Mouse (Mus musculus) liver, adult 2 months (tissue): ENCODE data around the gene Enox1. TPM values are rescaled to one million over a fixed set of nuclear protein-coding genes. Genes with fewer than 3 reads are reported as not detected.

Experiments
- DNase-seq: peaks from one replicate; pipeline ENCODE4 v3.0.0-alpha.2; 2011; ENCODE audit warnings: low read depth, low spot score; ENCODE audit errors: extremely low read depth
- H3K27ac ChIP-seq: fragments of 200-500 bp; replicated peaks from 2 replicates; pipeline ENCODE4 v1.5.1; 2012; ENCODE audit warnings: low read depth, mild to moderate bottlenecking, control low read depth, inconsistent platforms, low read length; ENCODE audit not compliant: insufficient read depth
- H3K27me3 ChIP-seq: fragments of 200-500 bp; 2 replicates; pipeline ENCODE4 v1.6.1; 2012; ENCODE audit warnings: mild to moderate bottlenecking, moderate library complexity, low read length, inconsistent platforms; ENCODE audit not compliant: control insufficient read depth, insufficient read depth
- H3K36me3 ChIP-seq: fragments of 200-500 bp; 2 replicates; pipeline ENCODE4 v1.6.1; 2012; ENCODE audit warnings: low read length, inconsistent platforms; ENCODE audit not compliant: control insufficient read depth, insufficient read depth
- H3K4me1 ChIP-seq: fragments of 200-500 bp; 2 replicates; pipeline ENCODE4 v1.6.1; 2011; ENCODE audit warnings: low read length; ENCODE audit not compliant: control insufficient read depth, insufficient read depth
- H3K4me3 ChIP-seq: fragments of 200-500 bp; 2 replicates; pipeline ENCODE4 v1.5.1; 2011; ENCODE audit warnings: low read depth, mild to moderate bottlenecking, control low read depth, low read length, moderate library complexity; ENCODE audit not compliant: insufficient read depth
- H3K79me2 ChIP-seq: fragments of 200-500 bp; 2 replicates; pipeline ENCODE4 v1.6.1; 2012; ENCODE audit warnings: inconsistent platforms, mild to moderate bottlenecking, low read length, moderate library complexity; ENCODE audit not compliant: control insufficient read depth, insufficient read depth
- H3K9ac ChIP-seq: fragments of 200-500 bp; 2 replicates; pipeline ENCODE4 v1.6.1; 2012; ENCODE audit warnings: low read depth, mild to moderate bottlenecking, control low read depth, inconsistent platforms, low read length
- CTCF ChIP-seq: fragments of 200-500 bp; IDR thresholded peaks from 2 replicates; pipeline ENCODE4 v1.5.1; 2011; ENCODE audit warnings: low read depth, low read length, control low read depth
- POLR2A ChIP-seq: fragments of 200-500 bp; IDR thresholded peaks from 2 replicates; pipeline ENCODE4 v1.6.1; 2011; ENCODE audit warnings: low read length, control low read depth; ENCODE audit not compliant: insufficient read depth; ENCODE audit errors: extremely low read depth
- WGBS: fragments of 180-500 bp; shearing (Covaris S2); methylation state at CpG from one replicate; pipeline ENCODE4 v1.1.7; 2018; 5-methylcytosine and 5-hydroxymethylcytosine counted together
- polyA plus RNA-seq: library from polyadenylated mRNA; depleted of rRNA; stranded (reverse); fragments of >200 nt; gene quantifications from 2 replicates; pipeline ENCODE4 v1.2.3, GENCODE M21; 2012
- total RNA-seq: library from RNA; depleted of rRNA; stranded (reverse); fragments of >200 nt; gene quantifications from 2 replicates; pipeline ENCODE4 v1.2.3, GENCODE M21; 2014

Gene Enox1
- total and polyA plus RNA-seq, 2 experiments = 0.09 TPM; not detected in 1

GRCm38 (mm10) chr14:77511137-77511870 lies 354.7 kb downstream of the Enox1 start:
- H3K27ac ChIP-seq = no peak overlapping the region
- H3K4me3 ChIP-seq = no peak overlapping the region
- TF ChIP-seq CTCF (no peak), POLR2A (no peak)
- no peaks in the 10 kb centered on the region for H3K27me3 ChIP-seq
- no peaks in the 10 kb centered on the region for H3K4me1 ChIP-seq
- DNase-seq = no peak
- H3K36me3 ChIP-seq = no peaks in the 10 kb centered on the region
- no peaks in the 10 kb centered on the region for H3K79me2 ChIP-seq
- 83% methylated on average over 7 of the region's 7 CpGs for WGBS
- H3K9ac ChIP-seq = no peak overlapping the region

GRCm38 (mm10) chr14:77518017-77518416 lies 361.5 kb downstream of the Enox1 start:
- Histone ChIP-seq H3K9ac (no peak overlapping the region), H3K27me3 (no peaks in the 10 kb centered on the region), H3K36me3 (no peaks in the 10 kb centered on the region), H3K4me3 (no peak overlapping the region), H3K79me2 (no peaks in the 10 kb centered on the region), H3K4me1 (no peaks in the 10 kb centered on the region), H3K27ac (no peak overlapping the region)
- WGBS = 58% methylated on average over 4 of the region's 4 CpGs
- no peak for DNase-seq
- TF ChIP-seq CTCF = no peak
- no peak for TF ChIP-seq POLR2A

GRCm38 (mm10) chr14:77518941-77519695 lies 362.6 kb downstream of the Enox1 start:
- Histone ChIP-seq H3K4me1 (no peaks in the 10 kb centered on the region), H3K36me3 (no peaks in the 10 kb centered on the region), H3K4me3 (no peak overlapping the region), H3K9ac (no peak overlapping the region), H3K79me2 (no peaks in the 10 kb centered on the region), H3K27ac (no peak overlapping the region), H3K27me3 (no peaks in the 10 kb centered on the region)
- TF ChIP-seq POLR2A (no peak), CTCF (no peak)
- no peak for DNase-seq
- 74% methylated on average over 7 of the region's 7 CpGs for WGBS

- H3K27me3 ChIP-seq = no peaks in the 10 kb centered on the region
- H3K4me1 ChIP-seq = no peaks in the 10 kb centered on the region
- no peak overlapping the region for H3K4me3 ChIP-seq
- no peak overlapping the region for H3K9ac ChIP-seq
- TF ChIP-seq POLR2A = no peak
- no peak for TF ChIP-seq CTCF
- no peaks in the 10 kb centered on the region for H3K36me3 ChIP-seq
- H3K79me2 ChIP-seq = no peaks in the 10 kb centered on the region
- DNase-seq = no peak
- H3K27ac ChIP-seq = no peak overlapping the region
- WGBS = 80% methylated on average over 1 of the region's 1 CpGs
These were observed 363.1 kb downstream of the Enox1 start for GRCm38 (mm10) chr14:77519701-77520100.

- no peak overlapping the region for H3K4me3 ChIP-seq
- H3K79me2 ChIP-seq = no peaks in the 10 kb centered on the region
- no peak for DNase-seq
- no peaks in the 10 kb centered on the region for H3K27me3 ChIP-seq
- TF ChIP-seq CTCF (no peak), POLR2A (no peak)
- H3K9ac ChIP-seq = no peak overlapping the region
- 78% methylated on average over 4 of the region's 4 CpGs for WGBS
- H3K4me1 ChIP-seq = no peaks in the 10 kb centered on the region
- H3K27ac ChIP-seq = no peak overlapping the region
- H3K36me3 ChIP-seq = no peaks in the 10 kb centered on the region
These were observed 367.7 kb downstream of the Enox1 start for GRCm38 (mm10) chr14:77524303-77524702.

- no peak for TF ChIP-seq CTCF
- no peak for TF ChIP-seq POLR2A
These were observed 369.7 kb downstream of the Enox1 start for GRCm38 (mm10) chr14:77526262-77526661.

More at GRCm38 (mm10) chr14:77526262-77526661, 369.7 kb downstream of the Enox1 start:
- Histone ChIP-seq H3K36me3 (no peaks in the 10 kb centered on the region), H3K27me3 (no peaks in the 10 kb centered on the region), H3K9ac (no peak overlapping the region), H3K4me3 (no peak overlapping the region), H3K4me1 (no peaks in the 10 kb centered on the region), H3K27ac (no peak overlapping the region), H3K79me2 (no peaks in the 10 kb centered on the region)
- WGBS = 94% methylated on average over 1 of the region's 1 CpGs
- DNase-seq = no peak
